Mouse (Mus musculus) small intestine, adult 2 months (tissue): ENCODE results near the gene Chrd.

ENCODE experiments used
- CTCF ChIP-seq: fragments of 200-500 bp; IDR thresholded peaks from 2 replicates; pipeline ENCODE4 v1.5.1; 2012; ENCODE audit warnings: low read depth, mild to moderate bottlenecking, control low read depth, inconsistent platforms, low read length, moderate library complexity, mixed read lengths; ENCODE audit not compliant: insufficient replicate concordance, insufficient read length; ENCODE audit errors: extremely low read depth
- POLR2A ChIP-seq: fragments of 200-500 bp; IDR thresholded peaks from 2 replicates; pipeline ENCODE4 v1.6.1; 2012; ENCODE audit warnings: low read depth, mild to moderate bottlenecking, control low read depth, inconsistent platforms, low read length, moderate library complexity

DNA sequence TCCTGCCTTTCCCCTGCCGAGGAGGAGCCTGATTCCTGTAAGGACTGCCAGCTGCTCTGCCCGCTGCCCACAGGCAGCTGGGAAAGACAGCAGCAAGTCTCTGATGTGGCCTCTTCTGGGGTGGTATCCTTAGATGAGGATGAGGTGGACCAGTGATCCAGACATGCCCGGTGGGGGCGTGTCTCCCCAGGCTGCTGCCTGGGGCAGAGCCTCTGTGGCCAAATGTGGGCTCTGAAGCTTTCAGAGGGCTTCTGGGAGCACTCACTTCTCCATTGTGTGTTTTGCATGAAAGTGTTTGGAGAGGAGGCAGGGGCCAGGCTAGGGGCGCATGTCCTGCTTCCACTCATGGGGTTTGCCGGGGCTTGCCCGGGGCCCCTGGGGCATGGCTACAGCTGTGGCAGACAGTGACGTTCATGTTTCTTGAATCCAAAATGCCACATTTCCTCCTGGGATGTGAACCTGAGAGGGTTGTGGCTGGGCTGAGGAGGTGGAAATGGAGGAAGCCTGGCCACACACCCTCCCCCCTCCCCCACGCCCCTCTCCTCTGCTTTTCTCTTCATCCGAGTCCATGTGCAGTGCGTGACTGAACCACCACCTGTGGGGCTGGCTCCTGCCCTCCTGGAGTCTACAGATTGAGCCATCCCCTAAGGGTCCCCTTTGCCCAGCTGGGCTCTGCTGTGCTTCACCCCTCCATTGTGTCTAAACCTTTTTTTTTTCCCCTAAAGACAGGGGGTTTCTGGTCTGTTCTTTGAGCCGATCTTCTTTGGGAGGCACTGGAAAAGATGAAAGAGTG lies 31.0 kb upstream of the Chrd start:
- TF ChIP-seq CTCF (no peak), POLR2A (no peak)
